Mouse (Mus musculus) adrenal gland, postnatal 0 days (tissue): ENCODE data around the gene Ccdc28b. TPM values are rescaled to one million over a fixed set of nuclear protein-coding genes. Genes with fewer than 3 reads are reported as not detected.

Experiments used
- polyA plus RNA-seq: library from polyadenylated mRNA; unstranded; fragments of >200 nt; fragmentation: Nextera tagmentation; extraction: Ambion mirVana; gene quantifications from 2 replicates; pipeline ENCODE4 v1.2.1, GENCODE M21; 2015

Ccdc28b gene
- polyA plus RNA-seq: 81.5 and 114 TPM in 2 replicates

GRCm38 (mm10) chr4:129623681-129624091 lies at the start of gene Ccdc28b:
Gene Ccdc28b, minus strand, starts transcription at chr4:129623947.

DNA sequence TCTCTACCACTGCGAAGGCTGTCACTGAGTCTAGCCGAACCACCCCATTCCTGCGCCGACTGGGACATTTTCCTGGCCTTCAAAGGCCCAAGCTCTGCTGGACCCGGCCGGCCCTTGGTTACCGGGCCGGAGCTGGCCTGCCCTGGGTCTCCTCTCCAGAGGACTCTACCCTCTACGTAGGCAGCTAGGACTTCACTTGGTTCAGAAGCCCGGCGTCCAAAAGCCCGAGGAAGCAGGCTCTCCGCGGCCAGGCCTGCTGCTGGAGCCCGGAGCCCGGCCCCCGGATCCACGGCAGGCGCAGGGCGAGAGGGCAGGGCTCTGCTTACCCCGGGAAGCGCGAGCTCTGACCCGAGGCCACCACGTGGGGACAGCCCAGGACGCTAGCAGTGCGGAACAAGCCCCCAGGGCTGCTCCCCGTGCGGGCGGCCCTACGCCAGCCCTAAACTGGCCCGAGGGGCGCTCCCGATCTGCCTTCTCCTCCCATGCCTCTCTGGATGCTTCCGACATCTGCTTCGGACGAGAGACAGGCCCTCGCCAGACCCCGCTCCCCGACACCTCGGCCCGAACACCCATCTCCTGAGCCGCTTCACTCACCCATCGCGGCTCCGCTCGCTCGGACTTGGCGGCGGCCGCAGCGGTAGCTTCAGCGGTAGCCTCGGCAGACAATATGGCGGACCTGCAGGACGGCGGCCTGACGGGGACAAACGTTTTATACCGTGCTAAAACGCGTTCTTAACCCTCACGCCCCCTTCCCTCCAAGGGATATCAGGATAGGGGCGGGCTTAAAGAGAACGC lies 48.5 kb upstream of the Ccdc28b start, which contains the start of gene Kpna6:
Kpna6 (minus strand) TSS at position 685 of the 795 bp plus-strand sequence.

DNA sequence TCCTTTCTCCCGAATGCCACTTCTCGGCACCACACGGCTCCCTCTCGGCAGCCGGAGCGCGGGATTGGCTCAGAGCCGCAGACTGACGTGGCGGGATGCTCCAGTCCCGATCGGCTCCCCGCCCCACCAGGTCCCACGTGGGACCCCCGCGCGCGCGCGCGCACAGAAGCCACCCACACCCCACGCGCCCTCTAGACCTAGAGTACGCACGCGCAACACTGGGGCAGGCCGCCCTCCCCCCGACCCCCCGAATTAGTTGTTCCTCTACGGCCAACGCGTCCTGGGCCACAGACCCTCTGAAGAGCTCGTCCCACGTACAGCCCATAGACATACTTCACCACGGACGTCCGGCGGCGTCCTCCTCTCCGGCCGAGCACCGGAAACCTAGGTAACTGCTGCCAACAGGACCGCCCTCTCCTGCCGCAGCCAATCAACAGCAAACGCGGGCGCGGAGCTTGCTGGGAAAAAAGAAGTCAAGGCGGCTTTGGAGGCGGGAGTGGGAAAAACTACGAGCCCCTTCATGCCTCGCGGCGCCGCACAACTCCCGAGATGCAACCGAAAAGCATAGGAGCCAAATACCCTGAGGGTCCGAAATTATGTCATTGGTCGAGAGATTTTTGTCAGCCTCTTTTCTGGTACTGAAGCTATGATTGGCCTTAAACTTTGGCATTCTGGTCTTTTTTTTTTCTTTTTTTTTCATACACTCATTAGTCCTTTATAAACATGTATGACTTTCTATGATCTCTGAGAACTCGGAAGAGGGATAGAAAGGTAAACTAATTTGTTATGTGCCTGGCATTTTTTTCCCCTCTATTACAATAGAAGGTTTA lies 17.1 kb upstream of the Ccdc28b start, which contains the start of gene Txlna:
Txlna (minus strand) TSS at position 428 of the 830 bp plus-strand sequence.

GRCm38 (mm10) chr4:129618786-129619691 lies 4.7 kb downstream of the Ccdc28b start, which contains the start of gene Iqcc:
Gene Iqcc, minus strand, starts transcription at chr4:129619099.

GRCm38 (mm10) chr4:129614093-129614492 lies 9.7 kb downstream of the Ccdc28b start, which contains the start of gene Dcdc2b:
Gene Dcdc2b, minus strand, starts transcription at chr4:129614257.

DNA sequence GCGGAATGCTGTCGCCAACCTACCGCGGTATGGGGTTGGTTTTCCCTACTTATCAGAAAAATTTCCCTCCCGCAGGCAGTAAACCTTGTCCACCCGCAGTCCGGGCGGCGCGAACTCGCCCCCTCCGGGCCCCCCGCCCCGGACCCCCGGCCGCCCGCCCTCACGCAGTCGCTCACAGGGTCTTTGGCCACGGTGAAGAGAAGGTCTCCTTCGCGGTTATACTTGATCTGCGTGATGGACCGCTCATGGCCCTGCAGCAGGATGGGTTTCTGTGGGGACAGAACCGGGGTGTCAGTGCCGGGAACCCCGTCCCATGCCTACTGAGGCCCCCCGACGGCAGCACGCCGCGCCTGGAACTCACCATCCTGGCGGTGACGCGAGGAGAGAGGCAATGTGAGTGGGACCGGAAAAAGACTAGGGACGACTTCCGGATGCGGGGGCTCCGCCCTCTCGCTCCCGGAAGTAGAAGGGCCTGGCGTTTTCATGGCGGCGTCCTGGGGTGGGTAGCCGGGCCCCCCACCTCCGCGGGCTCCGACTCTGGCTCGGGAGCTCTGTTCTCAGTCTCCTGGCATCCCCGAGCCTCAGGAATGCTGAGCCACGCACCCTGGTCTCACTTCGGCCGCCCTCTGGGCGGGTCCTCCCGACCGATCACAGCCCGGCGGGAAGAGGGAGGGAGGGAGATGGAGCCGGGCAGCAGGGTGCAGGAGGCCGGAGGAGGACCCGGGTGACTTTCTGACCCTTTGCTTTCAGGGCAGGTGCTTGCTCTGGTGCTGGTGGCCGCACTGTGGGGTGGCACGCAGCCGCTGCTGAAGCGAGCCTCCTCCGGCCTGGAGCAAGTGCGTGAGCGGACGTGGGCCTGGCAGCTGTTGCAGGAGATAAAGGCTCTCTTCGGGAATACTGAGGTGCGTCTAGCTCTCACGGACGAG lies 23.3 kb downstream of the Ccdc28b start, which contains the start of the genes Eif3i and Tmem234:
Eif3i (minus strand) TSS at position 416 of the 926 bp plus-strand sequence.
Tmem234 (plus strand) TSS at position 436 of the 926 bp plus-strand sequence.

DNA sequence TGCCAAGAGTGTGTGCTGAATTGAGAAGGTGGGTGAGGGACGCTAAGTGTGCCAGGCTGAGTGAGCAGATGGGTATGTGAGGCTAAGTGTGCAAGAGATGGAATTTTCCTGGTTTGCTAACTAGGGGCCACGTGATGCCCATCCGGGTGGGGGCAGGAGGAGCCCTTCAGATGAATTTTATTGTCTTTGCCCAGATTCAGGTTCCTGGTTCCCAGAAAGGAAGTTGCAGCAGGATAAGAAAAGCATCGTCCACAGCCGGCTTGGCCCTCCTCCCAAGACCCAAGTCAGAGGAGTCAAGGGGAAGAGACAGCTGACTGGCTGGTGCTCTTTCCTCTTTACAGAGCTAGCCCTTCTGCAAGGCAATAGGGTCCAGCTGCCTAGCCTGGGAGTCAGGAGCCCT lies 45.3 kb downstream of the Ccdc28b start, which contains the start of gene Fam167b:
Fam167b (minus strand) TSS at position 84 of the 400 bp plus-strand sequence.

GRCm38 (mm10) chr4:129573430-129573829 lies 50.3 kb downstream of the Ccdc28b start, which contains the start of gene Lck:
Gene Lck, minus strand, starts transcription at chr4:129573641.

Other genes with a start within 250 kb of the Ccdc28b start
- gene Zbtb8a, start 245.8 kb downstream of the Ccdc28b start, polyA plus RNA-seq: 12.2 and 13.0 TPM in 2 replicates
- 1.0 and 1.4 TPM in 2 replicates for gene Zbtb8b, start 183.1 kb downstream of the Ccdc28b start, polyA plus RNA-seq
- gene Bsdc1, start 162.4 kb downstream of the Ccdc28b start, polyA plus RNA-seq: 24.8 and 39.6 TPM in 2 replicates
- not detected in 2 replicates for gene Tssk3, start 132.9 kb downstream of the Ccdc28b start, polyA plus RNA-seq
- gene Fam229a, start 132.8 kb downstream of the Ccdc28b start, polyA plus RNA-seq: not detected in 2 replicates
- gene Marcksl1, start 110.4 kb downstream of the Ccdc28b start, polyA plus RNA-seq: 303 and 354 TPM in 2 replicates
- gene Hdac1, start 81.2 kb downstream of the Ccdc28b start, polyA plus RNA-seq: 88.2 and 99.4 TPM in 2 replicates
- 6.8 and 7.9 TPM in 2 replicates for gene Lck, start 50.3 kb downstream of the Ccdc28b start, polyA plus RNA-seq
- gene Fam167b, start 45.4 kb downstream of the Ccdc28b start, polyA plus RNA-seq: 22.2 and 39.7 TPM in 2 replicates
- 222 and 224 TPM in 2 replicates for gene Eif3i, start 23.3 kb downstream of the Ccdc28b start, polyA plus RNA-seq
- gene Tmem234, start 23.3 kb downstream of the Ccdc28b start, polyA plus RNA-seq: 182 and 197 TPM in 2 replicates
- 1.2 and 2.5 TPM in 2 replicates for gene Dcdc2b, start 9.7 kb downstream of the Ccdc28b start, polyA plus RNA-seq
- 33.2 and 39.9 TPM in 2 replicates for gene Iqcc, start 4.8 kb downstream of the Ccdc28b start, polyA plus RNA-seq
- 22.5 and 30.2 TPM in 2 replicates for gene Txlna, start 17.1 kb upstream of the Ccdc28b start, polyA plus RNA-seq
- 7.9 and 10.0 TPM in 2 replicates for gene Kpna6, start 48.8 kb upstream of the Ccdc28b start, polyA plus RNA-seq
- 5.7 and 7.7 TPM in 2 replicates for gene Tmem39b, start 72.9 kb upstream of the Ccdc28b start, polyA plus RNA-seq
- gene Khdrbs1, start 118.4 kb upstream of the Ccdc28b start, polyA plus RNA-seq: 51.5 and 60.2 TPM in 2 replicates
- 372 and 588 TPM in 2 replicates for gene Ptp4a2, start 187.3 kb upstream of the Ccdc28b start, polyA plus RNA-seq